44 mouse cellular contexts compared by ENCODE assay signal in genomic region chr13:92277027-92277426, GRCm38 (mm10). TPM values are rescaled to one million over a fixed set of nuclear protein-coding genes. Genes with fewer than 3 reads are reported as not detected.
"Had no signal": no experiment of that assay in that cellular context is flagged by ENCODE, and none has a peak within 500 bp of the region (broad histone marks: within the 10 kb centered on the region; RNA-seq: fewer than 3 reads in every experiment).

No protein-coding gene starts in this region.

- H3K27me3 ChIP-seq: heart, embryonic 12.5 days; heart, embryonic 13.5 days; heart, embryonic 15.5 days; hindbrain, embryonic 12.5 days; hindbrain, embryonic 13.5 days; hindbrain, embryonic 15.5 days; intestine, embryonic 15.5 days; kidney, embryonic 15.5 days had no signal

- H3K4me2 ChIP-seq: heart, embryonic 11.5 days; heart, embryonic 12.5 days; heart, embryonic 13.5 days; heart, embryonic 15.5 days; hindbrain, embryonic 12.5 days; hindbrain, embryonic 13.5 days; hindbrain, embryonic 14.5 days; hindbrain, embryonic 15.5 days; intestine, embryonic 15.5 days; kidney, embryonic 15.5 days had no signal

- H3K9ac ChIP-seq: heart, embryonic 12.5 days; heart, embryonic 13.5 days; heart, embryonic 15.5 days; hindbrain, embryonic 12.5 days; hindbrain, embryonic 13.5 days; hindbrain, embryonic 14.5 days; hindbrain, embryonic 15.5 days; intestine, embryonic 15.5 days; kidney, embryonic 15.5 days had no signal

- H3K9me3 ChIP-seq: heart, embryonic 12.5 days; heart, embryonic 13.5 days; heart, embryonic 15.5 days; hindbrain, embryonic 10.5 days; hindbrain, embryonic 12.5 days; hindbrain, embryonic 13.5 days; hindbrain, embryonic 15.5 days; intestine, embryonic 15.5 days; kidney, embryonic 15.5 days had no signal

- H3K4me3 ChIP-seq: heart, embryonic 12.5 days; heart, embryonic 13.5 days; heart, embryonic 15.5 days; hindbrain, embryonic 10.5 days; hindbrain, embryonic 12.5 days; hindbrain, embryonic 13.5 days; hindbrain, embryonic 15.5 days; intestine, embryonic 15.5 days; kidney, embryonic 15.5 days; layer of hippocampus, adult 2 months; left cerebral cortex, adult 2 months had no signal

- DNase-seq: heart, postnatal 10 days; heart, postnatal 14 days; heart, postnatal 36 days; heart, postnatal 4 days; kidney, adult 11 months; kidney, adult 18-20 months; kidney, adult 2 months; kidney, adult 8-10 months; kidney, adult 9 months; kidney, postnatal 10 days; kidney, postnatal 14 days; kidney, postnatal 25 days; kidney, postnatal 36 days; kidney, postnatal 4 days; layer of hippocampus, adult 9-11 months; layer of hippocampus, postnatal 36 days had no signal

- ATAC-seq: hindbrain, embryonic 16.5 days; hindbrain, postnatal 0 days; inflammation-experienced regulatory T-cells, adult 6 months; intestine, embryonic 15.5 days; intestine, embryonic 16.5 days; intestine, postnatal 0 days had no signal

- H3K36me3 ChIP-seq: intestine, embryonic 15.5 days had no signal

- H3K27ac ChIP-seq: heart, embryonic 13.5 days; heart, embryonic 15.5 days; hindbrain, embryonic 10.5 days; hindbrain, embryonic 12.5 days; hindbrain, embryonic 13.5 days; hindbrain, embryonic 14.5 days; hindbrain, embryonic 15.5 days; hindbrain, postnatal 0 days; intestine, embryonic 15.5 days; kidney, embryonic 15.5 days; kidney, postnatal 0 days; layer of hippocampus, adult 2 months; left cerebral cortex, adult 2 months had no signal

- H3K4me1 ChIP-seq: hindbrain, embryonic 10.5 days; hindbrain, embryonic 12.5 days; hindbrain, embryonic 13.5 days; hindbrain, embryonic 15.5 days; intestine, embryonic 15.5 days had no signal

RNA-seq across cellular contexts. Expression of gene Gm20379, which starts 28.8 kb away (rescaled TPM):
- total RNA-seq: heart, postnatal 10 days; heart, postnatal 14 days; heart, postnatal 25 days; heart, postnatal 36 days; heart, postnatal 4 days; hematopoietic stem cell, adult 5-6 weeks; hindbrain, postnatal 0 days; layer of hippocampus, adult 18-20 months; layer of hippocampus, adult 2 months; layer of hippocampus, adult 8-10 months; layer of hippocampus, postnatal 10 days; layer of hippocampus, postnatal 14 days; layer of hippocampus, postnatal 25 days; layer of hippocampus, postnatal 36 days; left cerebral cortex, adult 18-20 months; left cerebral cortex, adult 2 months had no signal
- polyA plus RNA-seq: kidney, adult 2 months; large intestine, adult 2 months had no signal
